Mouse (Mus musculus): ENCODE results near the gene Azi2. TPM values are rescaled to one million over a fixed set of nuclear protein-coding genes. Genes with fewer than 3 reads are reported as not detected.

Azi2 gene
- 13.1 and 32.7 TPM in 2 replicates for polyA plus RNA-seq (2012; rRNA removed)

DNA sequence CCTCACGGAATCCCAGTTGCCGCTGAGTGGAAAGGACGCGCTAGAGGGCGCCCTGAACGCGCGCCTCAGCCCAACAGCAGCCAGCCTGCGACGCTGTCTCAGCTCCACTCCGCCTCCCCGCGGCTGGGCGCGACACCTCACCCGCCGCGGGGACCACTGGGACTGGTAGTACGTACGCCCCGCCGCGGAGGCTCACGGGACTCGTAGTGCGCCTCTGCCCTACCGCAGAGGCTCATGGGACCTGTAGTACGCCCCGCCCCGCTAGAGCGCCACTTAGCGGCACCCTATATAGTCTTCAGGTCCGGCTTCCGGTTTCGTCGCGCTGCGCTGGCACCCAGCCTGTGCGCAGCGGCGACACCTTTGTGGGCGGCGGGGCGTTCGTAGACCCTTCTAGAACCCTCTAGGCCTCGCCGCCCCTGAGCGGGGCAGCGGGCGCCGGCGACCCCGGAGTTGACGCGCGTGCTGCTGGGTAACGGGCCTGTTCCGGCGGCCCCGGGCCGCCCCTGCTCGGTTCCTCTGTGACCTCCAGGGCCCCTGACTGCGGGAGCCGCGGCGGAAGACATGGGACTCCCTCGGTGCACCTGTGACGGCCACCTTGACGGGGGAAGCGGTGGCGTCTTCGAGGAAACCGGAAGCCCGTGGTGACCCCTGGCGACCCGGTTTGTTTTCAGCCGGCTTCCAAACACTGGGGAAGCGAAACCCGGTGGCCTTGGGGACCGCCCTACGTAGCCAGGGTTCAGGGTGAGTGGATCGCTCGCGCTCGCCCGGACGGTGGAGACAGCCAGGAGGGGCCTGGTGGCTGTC, at the start of gene Azi2:
Gene Azi2 (plus strand): TSS at position 282 of the 804 bp plus-strand sequence.
- WGBS, result under 1% methylated on average over 86 of the region's 87 CpGs
- peaks cover 4% of the 10 kb centered on the region for H3K4me1 ChIP-seq (ENCODE audit: control insufficient read depth, insufficient read depth, insufficient read length, low read length)
- H3K27ac ChIP-seq (ENCODE audit: insufficient read depth, low read depth, low read length), result peak within 1 kb of the TSS; percentile 98
- TF ChIP-seq CTCF (IDR thresholded peaks at IDR 0.05; ENCODE audit: extremely low read depth, insufficient read length, insufficient replicate concordance, low read depth, low read length) (peak; percentile 90), POLR2A (IDR thresholded peaks at IDR 0.05; ENCODE audit: low read depth, low read length) (peak; percentile 93)
- H3K36me3 ChIP-seq (ENCODE audit: control insufficient read depth, insufficient read depth, low read length), result peaks cover 3% of the 10 kb centered on the region; the same call in 1 of the 2 replicates
- H3K27me3 ChIP-seq (ENCODE audit: control insufficient read depth, insufficient read depth, low read length), result no peaks in the 10 kb centered on the region
- H3K4me3 ChIP-seq (ENCODE audit: low read depth, low read length), result peak within 1 kb of the TSS; percentile 84

DNA sequence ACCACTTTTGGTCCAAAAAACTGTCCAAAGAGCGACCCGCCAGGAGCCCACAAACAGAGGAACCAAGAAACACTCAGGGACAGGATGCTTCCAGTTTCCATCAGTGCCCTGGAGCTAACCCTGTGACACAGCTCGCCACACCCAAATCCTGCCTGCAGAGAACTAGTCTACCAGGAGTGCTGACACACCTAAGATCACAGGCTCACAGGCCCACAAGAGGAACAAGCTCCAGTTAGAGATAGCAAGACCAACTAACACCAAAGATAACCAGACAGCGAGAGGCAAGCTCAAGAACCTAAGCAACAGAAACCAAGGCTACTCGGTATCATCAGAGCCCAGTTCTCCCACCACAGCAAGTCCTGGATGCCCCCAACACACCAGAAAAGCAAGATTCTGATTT, 43.7 kb upstream of the Azi2 start:
- no peaks in the 10 kb centered on the region for H3K27me3 ChIP-seq (ENCODE audit: control insufficient read depth, insufficient read depth, low read length)
- H3K27ac ChIP-seq (ENCODE audit: insufficient read depth, low read depth, low read length), result no peak overlapping the region
- WGBS, result 85% methylated on average over 5 of the region's 5 CpGs
- H3K4me1 ChIP-seq (ENCODE audit: control insufficient read depth, insufficient read depth, insufficient read length, low read length), result no peaks in the 10 kb centered on the region
- H3K4me3 ChIP-seq (ENCODE audit: low read depth, low read length), result no peak overlapping the region
- no peaks in the 10 kb centered on the region for H3K36me3 ChIP-seq (ENCODE audit: control insufficient read depth, insufficient read depth, low read length)
- TF ChIP-seq CTCF (IDR thresholded peaks at IDR 0.05; ENCODE audit: extremely low read depth, insufficient read length, insufficient replicate concordance, low read depth, low read length) (no peak), POLR2A (IDR thresholded peaks at IDR 0.05; ENCODE audit: low read depth, low read length) (no peak)

DNA sequence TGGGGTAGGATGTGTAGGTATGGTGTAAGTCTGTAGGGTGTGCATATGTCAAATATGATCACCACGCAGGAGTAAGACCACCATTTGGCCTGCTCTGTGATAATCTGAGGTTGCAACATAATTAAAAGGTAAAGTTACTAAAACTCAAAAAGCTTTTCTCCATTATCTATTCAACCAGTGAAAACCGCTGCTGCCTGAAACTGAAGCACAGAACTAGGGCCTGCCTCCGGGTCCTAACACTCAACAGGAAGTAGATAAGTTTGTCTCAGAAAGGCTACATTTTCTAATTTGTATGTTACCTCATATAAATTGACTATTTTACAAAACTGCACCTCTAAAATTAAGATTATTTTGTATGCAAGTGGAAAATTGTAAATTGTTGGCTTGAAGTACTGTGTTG, 38.8 kb upstream of the Azi2 start:
- Histone ChIP-seq H3K4me3 (ENCODE audit: low read depth, low read length) (no peak overlapping the region), H3K27me3 (ENCODE audit: control insufficient read depth, insufficient read depth, low read length) (no peaks in the 10 kb centered on the region), H3K27ac (ENCODE audit: insufficient read depth, low read depth, low read length) (no peak overlapping the region), H3K36me3 (ENCODE audit: control insufficient read depth, insufficient read depth, low read length) (no peaks in the 10 kb centered on the region), H3K4me1 (ENCODE audit: control insufficient read depth, insufficient read depth, insufficient read length, low read length) (no peaks in the 10 kb centered on the region)
- 86% methylated on average over 3 of the region's 3 CpGs for WGBS
- no peak for TF ChIP-seq CTCF (IDR thresholded peaks at IDR 0.05; ENCODE audit: extremely low read depth, insufficient read length, insufficient replicate concordance, low read depth, low read length)
- no peak for TF ChIP-seq POLR2A (IDR thresholded peaks at IDR 0.05; ENCODE audit: low read depth, low read length)

DNA sequence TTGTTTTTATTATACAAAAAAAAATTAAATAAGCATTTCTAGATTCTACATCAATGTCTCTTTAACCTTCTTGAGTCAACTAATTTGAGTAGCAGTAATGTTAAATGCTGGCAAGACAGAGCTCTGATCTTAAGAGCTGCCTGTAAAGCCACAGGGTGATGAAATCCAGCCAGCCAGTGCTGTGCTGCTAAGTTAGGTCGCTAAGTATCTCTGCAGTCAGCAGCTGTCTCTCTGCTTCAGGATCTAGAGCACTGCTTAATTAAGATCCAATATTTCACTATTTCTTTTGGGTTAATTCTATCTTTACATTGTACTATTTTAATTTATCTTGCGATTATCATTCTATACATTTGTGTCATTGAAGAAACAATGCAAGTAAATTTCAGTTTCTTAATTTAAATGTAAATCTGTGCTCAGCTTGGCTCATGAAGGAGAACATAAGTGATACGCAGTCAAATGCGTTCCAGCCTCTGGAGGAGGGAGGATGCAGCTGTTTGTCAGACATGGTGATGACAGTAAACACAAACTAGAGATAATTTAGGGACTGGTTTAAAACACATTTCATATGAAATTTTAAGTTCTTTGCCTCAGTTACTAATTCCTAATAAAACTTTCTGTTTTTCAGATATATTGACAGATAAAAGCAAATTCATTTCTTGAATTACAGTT, 36.9 kb upstream of the Azi2 start:
- Histone ChIP-seq H3K36me3 (ENCODE audit: control insufficient read depth, insufficient read depth, low read length) (no peaks in the 10 kb centered on the region), H3K4me3 (ENCODE audit: low read depth, low read length) (no peak overlapping the region), H3K27ac (ENCODE audit: insufficient read depth, low read depth, low read length) (no peak overlapping the region), H3K4me1 (ENCODE audit: control insufficient read depth, insufficient read depth, insufficient read length, low read length) (no peaks in the 10 kb centered on the region), H3K27me3 (ENCODE audit: control insufficient read depth, insufficient read depth, low read length) (no peaks in the 10 kb centered on the region)
- TF ChIP-seq POLR2A (IDR thresholded peaks at IDR 0.05; ENCODE audit: low read depth, low read length) (no peak), CTCF (IDR thresholded peaks at IDR 0.05; ENCODE audit: extremely low read depth, insufficient read length, insufficient replicate concordance, low read depth, low read length) (no peak)
- 70% methylated on average over 4 of the region's 4 CpGs for WGBS

DNA sequence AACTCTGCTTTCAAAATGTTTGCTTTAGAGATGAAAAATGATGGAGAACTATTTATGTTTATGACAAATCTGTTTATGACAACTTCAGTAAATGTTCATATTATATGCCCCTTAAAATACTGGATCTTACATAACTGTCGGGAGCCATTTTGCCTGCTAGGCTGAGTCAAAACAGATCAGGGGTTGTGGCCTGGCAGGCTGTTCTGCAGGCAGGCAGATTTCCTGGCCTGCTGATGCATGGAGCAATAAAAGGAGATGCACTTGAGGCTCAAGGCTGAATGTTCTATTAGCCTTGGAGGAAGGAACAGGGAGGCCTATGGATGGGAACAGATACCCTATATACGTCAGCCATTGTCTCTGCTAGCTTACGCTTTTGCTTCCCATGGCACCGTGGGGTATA, 36.4 kb upstream of the Azi2 start:
- H3K27me3 ChIP-seq (ENCODE audit: control insufficient read depth, insufficient read depth, low read length), result no peaks in the 10 kb centered on the region
- H3K4me1 ChIP-seq (ENCODE audit: control insufficient read depth, insufficient read depth, insufficient read length, low read length), result no peaks in the 10 kb centered on the region
- WGBS, result 85% methylated on average over 4 of the region's 4 CpGs
- H3K27ac ChIP-seq (ENCODE audit: insufficient read depth, low read depth, low read length), result no peak overlapping the region
- no peaks in the 10 kb centered on the region for H3K36me3 ChIP-seq (ENCODE audit: control insufficient read depth, insufficient read depth, low read length)
- TF ChIP-seq POLR2A (IDR thresholded peaks at IDR 0.05; ENCODE audit: low read depth, low read length), result no peak
- no peak for TF ChIP-seq CTCF (IDR thresholded peaks at IDR 0.05; ENCODE audit: extremely low read depth, insufficient read length, insufficient replicate concordance, low read depth, low read length)
- H3K4me3 ChIP-seq (ENCODE audit: low read depth, low read length), result no peak overlapping the region

DNA sequence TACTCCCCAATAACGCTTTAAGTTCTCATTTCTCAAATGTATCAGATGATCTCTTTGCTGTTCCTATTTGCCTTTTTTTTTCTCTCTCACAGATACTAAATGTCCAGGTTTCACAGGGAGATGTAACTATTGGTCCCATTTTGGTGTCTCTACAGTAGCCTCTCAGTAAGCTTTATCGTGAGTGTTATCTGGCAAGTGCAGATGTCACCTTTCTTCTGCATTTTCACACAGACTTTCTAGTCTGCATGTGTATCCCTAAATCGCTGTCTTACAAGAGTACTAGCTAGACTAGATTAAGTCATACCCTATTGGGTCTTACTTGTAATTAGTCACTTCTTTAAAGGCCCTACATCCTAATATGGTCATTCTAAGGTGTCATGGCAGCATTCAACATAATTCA, 27.4 kb upstream of the Azi2 start:
- H3K27me3 ChIP-seq (ENCODE audit: control insufficient read depth, insufficient read depth, low read length), result no peaks in the 10 kb centered on the region
- no peaks in the 10 kb centered on the region for H3K36me3 ChIP-seq (ENCODE audit: control insufficient read depth, insufficient read depth, low read length)
- H3K27ac ChIP-seq (ENCODE audit: insufficient read depth, low read depth, low read length), result no peak overlapping the region
- 91% methylated on average over 3 of the region's 3 CpGs for WGBS
- H3K4me1 ChIP-seq (ENCODE audit: control insufficient read depth, insufficient read depth, insufficient read length, low read length), result no peaks in the 10 kb centered on the region
- H3K4me3 ChIP-seq (ENCODE audit: low read depth, low read length), result no peak overlapping the region
- no peak for TF ChIP-seq CTCF (IDR thresholded peaks at IDR 0.05; ENCODE audit: extremely low read depth, insufficient read length, insufficient replicate concordance, low read depth, low read length)
- TF ChIP-seq POLR2A (IDR thresholded peaks at IDR 0.05; ENCODE audit: low read depth, low read length), result no peak

DNA sequence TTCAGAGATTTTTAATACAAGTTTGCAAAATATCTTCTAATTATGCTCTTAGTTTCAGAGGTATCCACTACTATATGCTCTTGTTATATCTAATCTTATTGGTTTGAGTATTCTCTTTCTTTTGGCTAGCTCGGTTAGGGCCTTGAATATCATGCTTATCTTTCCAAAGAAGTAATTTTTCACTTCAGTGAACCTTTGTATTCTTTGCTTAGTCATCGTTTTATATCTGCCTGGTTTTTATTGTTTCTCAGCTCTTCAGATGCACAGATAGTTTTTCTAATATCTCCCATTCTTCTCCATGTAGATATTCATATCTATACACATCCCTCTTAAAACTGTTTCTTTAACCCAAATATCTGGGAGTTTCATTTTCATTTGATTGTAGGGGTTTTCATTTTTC, 15.3 kb upstream of the Azi2 start:
- no peak overlapping the region for H3K4me3 ChIP-seq (ENCODE audit: low read depth, low read length)
- no peak overlapping the region for H3K27ac ChIP-seq (ENCODE audit: insufficient read depth, low read depth, low read length)
- H3K27me3 ChIP-seq (ENCODE audit: control insufficient read depth, insufficient read depth, low read length), result no peaks in the 10 kb centered on the region
- no peaks in the 10 kb centered on the region for H3K36me3 ChIP-seq (ENCODE audit: control insufficient read depth, insufficient read depth, low read length)
- H3K4me1 ChIP-seq (ENCODE audit: control insufficient read depth, insufficient read depth, insufficient read length, low read length), result no peaks in the 10 kb centered on the region
- WGBS, result 56% methylated on average over 2 of the region's 2 CpGs
- TF ChIP-seq CTCF (IDR thresholded peaks at IDR 0.05; ENCODE audit: extremely low read depth, insufficient read length, insufficient replicate concordance, low read depth, low read length) (no peak), POLR2A (IDR thresholded peaks at IDR 0.05; ENCODE audit: low read depth, low read length) (no peak)
